Mouse (Mus musculus): Measurements from ENCODE around the gene Rap1a. TPM values are rescaled to one million over a fixed set of nuclear protein-coding genes. Genes with fewer than 3 reads are reported as not detected.

Rap1a gene
- polyA plus RNA-seq (2015; fragmentation: Nextera tagmentation; extraction: Ambion mirVana), result 74.1 and 74.3 TPM in 2 replicates

- no peaks in the 10 kb centered on the region for H3K9me3 ChIP-seq (replicated peaks; ENCODE audit: control insufficient read depth, low read length, poor library complexity, severe bottlenecking)
- ATAC-seq, result peak; percentile 96
- no peaks in the 10 kb centered on the region for H3K27me3 ChIP-seq (ENCODE audit: control insufficient read depth, insufficient read depth, low read depth, low read length)
- H3K4me1 ChIP-seq (ENCODE audit: control insufficient read depth, insufficient read depth, low read length), result peaks cover 23% of the 10 kb centered on the region
- peak within 1 kb of the TSS; percentile 86 for H3K27ac ChIP-seq (ENCODE audit: low read length)
- H3K9ac ChIP-seq (ENCODE audit: low read depth, low read length), result peak within 1 kb of the TSS; percentile 86
- 20% methylated on average over 44 of the region's 50 CpGs for WGBS
- H3K4me3 ChIP-seq (ENCODE audit: low read depth, low read length), result peak within 1 kb of the TSS; percentile 79
- no peaks in the 10 kb centered on the region for H3K36me3 ChIP-seq (ENCODE audit: control insufficient read depth, insufficient read depth, low read length)
- peak within 1 kb of the TSS; percentile 79 for H3K4me2 ChIP-seq (ENCODE audit: low read length)
These were observed at the start of gene Rap1a for GRCm38 (mm10) chr3:105801191-105802166. Rap1a (minus strand) TSS chr3:105801336.

GRCm38 (mm10) chr3:105846294-105847069 lies 45.3 kb upstream of the Rap1a start:
- WGBS, result 76% methylated on average over 7 of the region's 7 CpGs
- no peak overlapping the region for H3K9ac ChIP-seq (ENCODE audit: low read depth, low read length)
- no peaks in the 10 kb centered on the region for H3K9me3 ChIP-seq (replicated peaks; ENCODE audit: control insufficient read depth, low read length, poor library complexity, severe bottlenecking)
- H3K4me1 ChIP-seq (ENCODE audit: control insufficient read depth, insufficient read depth, low read length), result no peaks in the 10 kb centered on the region
- no peak overlapping the region for H3K4me2 ChIP-seq (ENCODE audit: low read length)
- ATAC-seq, result no peak
- no peaks in the 10 kb centered on the region for H3K27me3 ChIP-seq (ENCODE audit: control insufficient read depth, insufficient read depth, low read depth, low read length)
- no peak overlapping the region for H3K4me3 ChIP-seq (ENCODE audit: low read depth, low read length)
- H3K27ac ChIP-seq (ENCODE audit: low read length), result no peak overlapping the region
- H3K36me3 ChIP-seq (ENCODE audit: control insufficient read depth, insufficient read depth, low read length), result no peaks in the 10 kb centered on the region

GRCm38 (mm10) chr3:105839836-105840235 lies 38.7 kb upstream of the Rap1a start:
- Histone ChIP-seq H3K27me3 (ENCODE audit: control insufficient read depth, insufficient read depth, low read depth, low read length) (no peaks in the 10 kb centered on the region), H3K9me3 (replicated peaks; ENCODE audit: control insufficient read depth, low read length, poor library complexity, severe bottlenecking) (no peaks in the 10 kb centered on the region), H3K27ac (ENCODE audit: low read length) (no peak overlapping the region), H3K4me2 (ENCODE audit: low read length) (no peak overlapping the region), H3K4me3 (ENCODE audit: low read depth, low read length) (no peak overlapping the region), H3K4me1 (ENCODE audit: control insufficient read depth, insufficient read depth, low read length) (no peaks in the 10 kb centered on the region), H3K36me3 (ENCODE audit: control insufficient read depth, insufficient read depth, low read length) (no peaks in the 10 kb centered on the region), H3K9ac (ENCODE audit: low read depth, low read length) (no peak overlapping the region)
- 93% methylated on average over 4 of the region's 4 CpGs for WGBS
- ATAC-seq, result no peak

- H3K4me3 ChIP-seq (ENCODE audit: low read depth, low read length), result no peak overlapping the region
- H3K9ac ChIP-seq (ENCODE audit: low read depth, low read length), result no peak overlapping the region
- no peak for ATAC-seq
- no peaks in the 10 kb centered on the region for H3K4me1 ChIP-seq (ENCODE audit: control insufficient read depth, insufficient read depth, low read length)
- no peaks in the 10 kb centered on the region for H3K9me3 ChIP-seq (replicated peaks; ENCODE audit: control insufficient read depth, low read length, poor library complexity, severe bottlenecking)
- no peak overlapping the region for H3K4me2 ChIP-seq (ENCODE audit: low read length)
- H3K36me3 ChIP-seq (ENCODE audit: control insufficient read depth, insufficient read depth, low read length), result no peaks in the 10 kb centered on the region
- no peak overlapping the region for H3K27ac ChIP-seq (ENCODE audit: low read length)
- 89% methylated on average over 3 of the region's 3 CpGs for WGBS
- H3K27me3 ChIP-seq (ENCODE audit: control insufficient read depth, insufficient read depth, low read depth, low read length), result no peaks in the 10 kb centered on the region
These were observed 37.5 kb upstream of the Rap1a start for GRCm38 (mm10) chr3:105838655-105839054.

- Histone ChIP-seq H3K36me3 (ENCODE audit: control insufficient read depth, insufficient read depth, low read length) (no peaks in the 10 kb centered on the region), H3K9ac (ENCODE audit: low read depth, low read length) (no peak overlapping the region), H3K27ac (ENCODE audit: low read length) (no peak overlapping the region), H3K9me3 (replicated peaks; ENCODE audit: control insufficient read depth, low read length, poor library complexity, severe bottlenecking) (no peaks in the 10 kb centered on the region), H3K4me2 (ENCODE audit: low read length) (no peak overlapping the region), H3K4me3 (ENCODE audit: low read depth, low read length) (no peak overlapping the region), H3K27me3 (ENCODE audit: control insufficient read depth, insufficient read depth, low read depth, low read length) (no peaks in the 10 kb centered on the region), H3K4me1 (ENCODE audit: control insufficient read depth, insufficient read depth, low read length) (no peaks in the 10 kb centered on the region)
- ATAC-seq, result no peak
- WGBS, result 86% methylated on average over 3 of the region's 3 CpGs
These were observed 35.7 kb upstream of the Rap1a start for GRCm38 (mm10) chr3:105836883-105837282.

GRCm38 (mm10) chr3:105835875-105836274 lies 34.7 kb upstream of the Rap1a start:
- no peak overlapping the region for H3K9ac ChIP-seq (ENCODE audit: low read depth, low read length)
- no peak overlapping the region for H3K27ac ChIP-seq (ENCODE audit: low read length)
- no peaks in the 10 kb centered on the region for H3K36me3 ChIP-seq (ENCODE audit: control insufficient read depth, insufficient read depth, low read length)
- ATAC-seq, result no peak
- no peaks in the 10 kb centered on the region for H3K4me1 ChIP-seq (ENCODE audit: control insufficient read depth, insufficient read depth, low read length)
- H3K9me3 ChIP-seq (replicated peaks; ENCODE audit: control insufficient read depth, low read length, poor library complexity, severe bottlenecking), result no peaks in the 10 kb centered on the region
- H3K4me3 ChIP-seq (ENCODE audit: low read depth, low read length), result no peak overlapping the region
- no peak overlapping the region for H3K4me2 ChIP-seq (ENCODE audit: low read length)
- WGBS, result 54% methylated on average over 3 of the region's 3 CpGs
- H3K27me3 ChIP-seq (ENCODE audit: control insufficient read depth, insufficient read depth, low read depth, low read length), result no peaks in the 10 kb centered on the region

GRCm38 (mm10) chr3:105831584-105831983 lies 30.4 kb upstream of the Rap1a start:
- no peak for ATAC-seq
- WGBS, result 97% methylated on average over 3 of the region's 3 CpGs
- Histone ChIP-seq H3K9me3 (replicated peaks; ENCODE audit: control insufficient read depth, low read length, poor library complexity, severe bottlenecking) (no peaks in the 10 kb centered on the region), H3K9ac (ENCODE audit: low read depth, low read length) (no peak overlapping the region), H3K27ac (ENCODE audit: low read length) (no peak overlapping the region), H3K27me3 (ENCODE audit: control insufficient read depth, insufficient read depth, low read depth, low read length) (no peaks in the 10 kb centered on the region), H3K36me3 (ENCODE audit: control insufficient read depth, insufficient read depth, low read length) (no peaks in the 10 kb centered on the region), H3K4me1 (ENCODE audit: control insufficient read depth, insufficient read depth, low read length) (no peaks in the 10 kb centered on the region), H3K4me2 (ENCODE audit: low read length) (no peak overlapping the region), H3K4me3 (ENCODE audit: low read depth, low read length) (no peak overlapping the region)

- Histone ChIP-seq H3K9ac (ENCODE audit: low read depth, low read length) (no peak overlapping the region), H3K9me3 (replicated peaks; ENCODE audit: control insufficient read depth, low read length, poor library complexity, severe bottlenecking) (no peaks in the 10 kb centered on the region), H3K36me3 (ENCODE audit: control insufficient read depth, insufficient read depth, low read length) (no peaks in the 10 kb centered on the region), H3K27me3 (ENCODE audit: control insufficient read depth, insufficient read depth, low read depth, low read length) (no peaks in the 10 kb centered on the region), H3K27ac (ENCODE audit: low read length) (no peak overlapping the region), H3K4me3 (ENCODE audit: low read depth, low read length) (no peak overlapping the region), H3K4me1 (ENCODE audit: control insufficient read depth, insufficient read depth, low read length) (no peaks in the 10 kb centered on the region), H3K4me2 (ENCODE audit: low read length) (no peak overlapping the region)
- 65% methylated on average over 7 of the region's 7 CpGs for WGBS
- ATAC-seq, result no peak
These were observed 24.5 kb upstream of the Rap1a start for GRCm38 (mm10) chr3:105825501-105826161.
